Mouse (Mus musculus) C2C12 (cell line): ENCODE data around the gene Sirt2. TPM values are rescaled to one million over a fixed set of nuclear protein-coding genes. Genes with fewer than 3 reads are reported as not detected.

Source experiments
- H3K27me3 ChIP-seq: one replicate; pipeline ENCODE4 v1.6.1; 2011; ENCODE audit not compliant: control insufficient read depth, insufficient read depth, insufficient read length
- H3K36me3 ChIP-seq: one replicate; pipeline ENCODE4 v1.6.1; 2011; ENCODE audit not compliant: control insufficient read depth, insufficient read depth
- H3K4me3 ChIP-seq: one replicate; pipeline ENCODE4 v1.5.1; 2011; ENCODE audit warnings: mild to moderate bottlenecking, control low read depth; ENCODE audit not compliant: poor library complexity, insufficient read depth, severe bottlenecking
- H3K79me2 ChIP-seq: one replicate; pipeline ENCODE4 v1.6.1; 2011; ENCODE audit not compliant: control insufficient read depth, insufficient read depth
- H3K79me3 ChIP-seq: one replicate; pipeline ENCODE4 v1.6.1; 2011; ENCODE audit warnings: low read depth, control low read depth
- H3ac ChIP-seq: one replicate; pipeline ENCODE3; 2011; ENCODE audit warnings: low read depth; ENCODE audit not compliant: control insufficient read depth, insufficient read length
- CEBPB ChIP-seq: IDR thresholded peaks from one replicate; pipeline ENCODE4 v1.6.1; 2011; ENCODE audit warnings: low read depth, mild to moderate bottlenecking, control low read depth, moderate library complexity
- CTCF ChIP-seq: IDR thresholded peaks from one replicate; pipeline ENCODE4 v1.5.1; 2011; ENCODE audit not compliant: control insufficient read depth, insufficient read depth, insufficient read length
- FOSL1 ChIP-seq: IDR thresholded peaks from one replicate; pipeline ENCODE4 v1.8.0; 2011; ENCODE audit warnings: mild to moderate bottlenecking, low read length; ENCODE audit not compliant: poor library complexity, insufficient read depth, severe bottlenecking
- MAX ChIP-seq: IDR thresholded peaks from one replicate; pipeline ENCODE4 v1.6.1; 2011; ENCODE audit warnings: mild to moderate bottlenecking, control low read depth
- MYOD1 ChIP-seq: IDR thresholded peaks from one replicate; pipeline ENCODE4 v1.6.1; 2011; ENCODE audit warnings: low read depth; ENCODE audit not compliant: control insufficient read depth, insufficient read length
- MYOG ChIP-seq: IDR thresholded peaks from one replicate; pipeline ENCODE4 v1.6.1; 2011; ENCODE audit not compliant: control insufficient read depth, insufficient read length; ENCODE audit errors: extremely low read depth
- USF1 ChIP-seq: IDR thresholded peaks from one replicate; pipeline ENCODE4 v1.6.1; 2011; ENCODE audit warnings: low read depth, mild to moderate bottlenecking, control low read depth, moderate library complexity
- polyA plus RNA-seq: library from polyadenylated mRNA; unstranded; fragments of >200 nt; fragmentation: generic; extraction: Trizol; gene quantifications from one replicate; pipeline ENCODE4 v1.2.1, GENCODE M21; 2012; ENCODE audit warnings: missing spikeins

Sirt2 gene
- polyA plus RNA-seq, 1 experiment: 48.9 TPM

DNA sequence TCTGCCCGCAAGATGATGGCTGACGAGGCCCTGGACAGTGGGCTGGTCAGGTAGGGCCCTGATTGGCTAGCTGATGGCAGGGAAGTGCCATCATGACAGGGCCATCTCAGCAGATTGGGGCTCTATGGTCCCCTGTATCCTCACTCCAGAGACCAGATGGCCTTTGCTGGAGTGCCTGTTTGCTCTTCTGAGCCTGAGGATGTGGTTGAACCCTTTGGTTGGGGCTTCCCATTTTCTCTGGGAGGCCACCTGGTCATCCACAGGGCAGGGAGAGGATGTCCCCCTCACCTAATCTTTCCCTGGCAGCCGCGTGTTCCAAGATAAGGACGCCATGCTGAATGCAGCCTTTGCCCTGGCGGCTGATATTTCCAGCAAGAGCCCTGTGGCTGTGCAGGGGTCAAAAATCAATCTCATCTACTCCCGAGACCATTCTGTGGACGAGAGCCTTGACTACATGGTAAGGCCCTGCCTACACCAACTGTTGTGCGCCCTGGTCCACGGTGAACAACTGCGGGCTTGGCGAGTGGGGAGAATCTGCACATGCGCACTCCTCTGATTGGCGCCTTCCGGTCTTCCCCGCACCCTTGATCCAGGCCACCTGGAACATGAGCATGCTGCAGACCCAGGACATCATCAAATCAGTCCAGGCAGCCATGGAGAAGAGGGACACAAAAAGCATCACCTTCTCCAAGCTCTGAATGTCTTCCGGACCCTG, 65.0 kb downstream of the Sirt2 start:
- Histone ChIP-seq H3K27me3 (no peaks in the 10 kb centered on the region), H3K4me3 (no peak overlapping the region), H3K36me3 (peaks cover 4% of the 10 kb centered on the region), H3K79me3 (no peaks in the 10 kb centered on the region), H3K79me2 (no peaks in the 10 kb centered on the region), H3ac (no peak overlapping the region)
- no peak for TF ChIP-seq CEBPB
- TF ChIP-seq MYOG: no peak
- no peak for TF ChIP-seq MYOD1
- no peak for TF ChIP-seq MAX
- TF ChIP-seq FOSL1: no peak
- TF ChIP-seq CTCF: no peak
- TF ChIP-seq USF1: no peak

DNA sequence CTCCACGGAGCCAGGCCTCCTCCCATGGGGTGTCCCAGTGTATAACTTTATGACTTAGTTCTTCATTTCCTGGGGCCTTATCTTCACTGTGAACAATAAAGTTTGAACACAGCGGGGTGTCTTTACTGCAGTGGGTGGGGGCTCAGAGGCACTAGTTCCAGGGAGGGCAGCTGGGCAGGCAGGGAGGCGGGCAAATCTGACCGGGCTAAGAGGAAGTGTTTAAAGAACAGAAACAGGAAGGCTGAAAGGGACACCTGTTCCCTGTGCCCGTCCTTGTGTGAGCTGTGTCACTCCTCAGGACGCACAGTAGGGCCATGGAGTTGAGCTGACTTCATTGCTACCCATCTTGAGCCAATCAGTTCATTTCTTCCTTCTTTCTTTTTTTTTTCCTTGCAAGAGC, 65.6 kb downstream of the Sirt2 start:
- no peak overlapping the region for H3ac ChIP-seq
- TF ChIP-seq MAX (no peak), MYOG (no peak), CTCF (no peak), MYOD1 (no peak), FOSL1 (no peak), USF1 (no peak), CEBPB (no peak)
- H3K36me3 ChIP-seq: peaks cover 4% of the 10 kb centered on the region
- no peaks in the 10 kb centered on the region for H3K79me2 ChIP-seq
- no peak overlapping the region for H3K4me3 ChIP-seq
- H3K79me3 ChIP-seq: no peaks in the 10 kb centered on the region
- H3K27me3 ChIP-seq: no peaks in the 10 kb centered on the region

DNA sequence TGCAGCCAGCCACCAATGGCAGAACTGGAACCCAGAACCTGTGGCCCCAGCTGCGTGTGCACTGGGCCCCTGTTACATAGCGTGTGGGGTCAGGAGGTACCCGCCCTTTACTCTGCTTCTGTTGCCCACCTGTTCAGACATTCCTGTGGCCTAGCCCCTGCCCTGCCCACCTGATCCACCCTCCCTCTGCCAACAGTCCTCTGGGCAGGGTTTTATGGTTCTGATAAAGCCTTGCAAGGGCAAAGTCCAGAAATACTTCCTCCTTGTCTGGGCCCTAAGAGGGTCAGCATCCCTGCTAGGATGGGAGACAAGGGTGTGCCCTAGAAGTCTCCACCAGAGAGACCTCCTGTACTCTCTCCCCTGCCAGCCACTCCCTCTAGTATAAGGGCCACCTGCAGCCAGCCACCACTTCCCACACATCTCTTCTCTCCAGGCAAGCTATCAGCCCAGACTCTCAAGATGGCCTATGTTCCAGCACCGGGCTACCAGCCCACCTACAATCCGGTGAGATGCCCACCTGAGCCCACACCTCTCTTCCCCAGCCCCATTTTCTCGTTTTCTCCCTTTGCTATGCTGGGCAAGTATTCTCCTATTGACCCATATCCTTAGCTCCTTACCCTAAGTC, 67.3 kb downstream of the Sirt2 start, which contains the start of gene Lgals4:
TSS of gene Lgals4 (plus strand) at position 132 of the 625 bp plus-strand sequence.
- Histone ChIP-seq H3K36me3 (peaks cover 4% of the 10 kb centered on the region), H3ac (no peak within 1 kb of the TSS), H3K4me3 (no peak within 1 kb of the TSS), H3K79me2 (no peaks in the 10 kb centered on the region), H3K79me3 (no peaks in the 10 kb centered on the region), H3K27me3 (no peaks in the 10 kb centered on the region)
- no peak for TF ChIP-seq MYOD1
- no peak for TF ChIP-seq FOSL1
- TF ChIP-seq MAX: no peak

DNA sequence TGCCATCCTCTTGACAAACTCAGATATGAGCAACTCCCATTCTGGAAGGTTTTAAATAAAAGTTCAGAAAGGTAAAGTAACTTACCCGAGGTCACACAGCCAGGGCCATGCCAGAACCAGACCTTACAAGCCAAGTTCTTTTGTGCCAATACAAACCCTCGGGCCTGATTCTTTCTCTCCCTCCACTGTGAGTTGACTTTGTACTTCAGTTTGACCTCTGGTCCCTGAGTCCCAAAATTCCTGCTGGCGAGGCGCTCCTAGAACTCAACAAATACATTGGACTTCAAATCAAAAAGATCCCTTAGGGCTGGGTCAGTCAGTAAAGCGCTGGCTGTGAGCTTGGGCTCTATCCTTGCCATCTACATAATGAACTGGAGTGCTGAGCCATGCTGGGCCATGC, 70.4 kb downstream of the Sirt2 start:
- TF ChIP-seq MAX (no peak), CEBPB (no peak), USF1 (no peak), FOSL1 (no peak), MYOG (no peak), CTCF (no peak), MYOD1 (no peak)
- H3K27me3 ChIP-seq: no peaks in the 10 kb centered on the region
- no peak overlapping the region for H3K4me3 ChIP-seq
- no peaks in the 10 kb centered on the region for H3K79me3 ChIP-seq
- H3K79me2 ChIP-seq: no peaks in the 10 kb centered on the region
- no peaks in the 10 kb centered on the region for H3K36me3 ChIP-seq
- H3ac ChIP-seq: no peak overlapping the region

Other genes starting within 250 kb of the Sirt2 start
- not detected for gene Ifnl3, start 243.9 kb upstream of the Sirt2 start, polyA plus RNA-seq
- gene Sycn, start 225.8 kb upstream of the Sirt2 start, polyA plus RNA-seq: not detected
- not detected for gene Nccrp1, start 219.5 kb upstream of the Sirt2 start, polyA plus RNA-seq
- gene Samd4b, start 168.6 kb upstream of the Sirt2 start, polyA plus RNA-seq: 42.6 TPM
- gene Pak4, start 168.6 kb upstream of the Sirt2 start, polyA plus RNA-seq: 33.4 TPM
- gene Acp7, start 135.4 kb upstream of the Sirt2 start, polyA plus RNA-seq: not detected
- gene Fbxo27, start 73.9 kb upstream of the Sirt2 start, polyA plus RNA-seq: 0.01 TPM
- 9.8 TPM for gene Fbxo17, start 49.9 kb upstream of the Sirt2 start, polyA plus RNA-seq
- gene Mrps12, start 24.9 kb upstream of the Sirt2 start, polyA plus RNA-seq: 193 TPM
- 18.1 TPM for gene Sars2, start 24.7 kb upstream of the Sirt2 start, polyA plus RNA-seq
- gene Ccer2, start 10.6 kb upstream of the Sirt2 start, polyA plus RNA-seq: not detected
- gene Nfkbib, start 777 bp downstream of the Sirt2 start, polyA plus RNA-seq: 45.1 TPM
- 0.09 TPM for gene Rinl, start 22.2 kb downstream of the Sirt2 start, polyA plus RNA-seq
- gene Hnrnpl, start 41.8 kb downstream of the Sirt2 start, polyA plus RNA-seq: 303 TPM
- 106 TPM for gene Ech1, start 58.5 kb downstream of the Sirt2 start, polyA plus RNA-seq
- gene Lgals4, start 67.1 kb downstream of the Sirt2 start, polyA plus RNA-seq: 0.25 TPM
- 0.12 TPM for gene Lgals7, start 97.1 kb downstream of the Sirt2 start, polyA plus RNA-seq
- 0.39 TPM for gene Capn12, start 114.7 kb downstream of the Sirt2 start, polyA plus RNA-seq
- gene Actn4, start 195.6 kb downstream of the Sirt2 start, polyA plus RNA-seq: 465 TPM
- gene Eif3k, start 215.1 kb downstream of the Sirt2 start, polyA plus RNA-seq: 429 TPM
- gene Map4k1, start 215.3 kb downstream of the Sirt2 start, polyA plus RNA-seq: 3.6 TPM